Mouse (Mus musculus) neural tube, embryonic 13.5 days (tissue): ENCODE measurements at regions not wholly inside any gene's neighbourhood (a gene's known extent, or its start where the extent isn't known, plus 50 kb on each side); places are given as distances from the start of the nearest gene placed in this dataset.

Experiments used
- ATAC-seq: fragments of 200-750 bp; cut with Nextera tagmentation; 2 replicates; pipeline ENCODE4 v1.8.0; 2017; ENCODE audit warnings: low read depth, mild to moderate bottlenecking, moderate TSS enrichment, moderate library complexity
- H3K27ac ChIP-seq: fragments of 300-500 bp; sonication (generic); replicated peaks from 2 replicates; pipeline ENCODE4 v1.5.1; 2015; ENCODE audit warnings: moderate library complexity, mild to moderate bottlenecking, inconsistent platforms
- H3K27me3 ChIP-seq: fragments of 300-500 bp; sonication (generic); 2 replicates; pipeline ENCODE4 v1.6.1; 2015; ENCODE audit warnings: mild to moderate bottlenecking, inconsistent platforms
- H3K36me3 ChIP-seq: fragments of 300-500 bp; sonication (generic); 2 replicates; pipeline ENCODE4 v1.6.1; 2015; ENCODE audit warnings: mild to moderate bottlenecking, inconsistent platforms
- H3K4me1 ChIP-seq: fragments of 300-500 bp; sonication (generic); replicated peaks from 2 replicates; pipeline ENCODE4 v1.6.1; 2015; ENCODE audit warnings: inconsistent platforms
- H3K4me2 ChIP-seq: fragments of 300-500 bp; sonication (generic); 2 replicates; pipeline ENCODE4 v1.6.1; 2015; ENCODE audit warnings: inconsistent platforms, mild to moderate bottlenecking, moderate library complexity
- H3K4me3 ChIP-seq: fragments of 300-500 bp; sonication (generic); 2 replicates; pipeline ENCODE4 v1.5.1; 2015; ENCODE audit warnings: mild to moderate bottlenecking, inconsistent platforms
- H3K9ac ChIP-seq: fragments of 300-500 bp; sonication (generic); 2 replicates; pipeline ENCODE4 v1.6.1; 2015; ENCODE audit warnings: moderate library complexity, mild to moderate bottlenecking, inconsistent platforms
- H3K9me3 ChIP-seq: fragments of 300-500 bp; sonication (generic); 2 replicates; pipeline ENCODE4 v1.6.1; 2016; ENCODE audit warnings: inconsistent platforms
- WGBS: fragments of 180-500 bp; shearing (Covaris S2); methylation state at CpG from one replicate; pipeline ENCODE4 v1.1.7; 2015; 5-methylcytosine and 5-hydroxymethylcytosine counted together

DNA sequence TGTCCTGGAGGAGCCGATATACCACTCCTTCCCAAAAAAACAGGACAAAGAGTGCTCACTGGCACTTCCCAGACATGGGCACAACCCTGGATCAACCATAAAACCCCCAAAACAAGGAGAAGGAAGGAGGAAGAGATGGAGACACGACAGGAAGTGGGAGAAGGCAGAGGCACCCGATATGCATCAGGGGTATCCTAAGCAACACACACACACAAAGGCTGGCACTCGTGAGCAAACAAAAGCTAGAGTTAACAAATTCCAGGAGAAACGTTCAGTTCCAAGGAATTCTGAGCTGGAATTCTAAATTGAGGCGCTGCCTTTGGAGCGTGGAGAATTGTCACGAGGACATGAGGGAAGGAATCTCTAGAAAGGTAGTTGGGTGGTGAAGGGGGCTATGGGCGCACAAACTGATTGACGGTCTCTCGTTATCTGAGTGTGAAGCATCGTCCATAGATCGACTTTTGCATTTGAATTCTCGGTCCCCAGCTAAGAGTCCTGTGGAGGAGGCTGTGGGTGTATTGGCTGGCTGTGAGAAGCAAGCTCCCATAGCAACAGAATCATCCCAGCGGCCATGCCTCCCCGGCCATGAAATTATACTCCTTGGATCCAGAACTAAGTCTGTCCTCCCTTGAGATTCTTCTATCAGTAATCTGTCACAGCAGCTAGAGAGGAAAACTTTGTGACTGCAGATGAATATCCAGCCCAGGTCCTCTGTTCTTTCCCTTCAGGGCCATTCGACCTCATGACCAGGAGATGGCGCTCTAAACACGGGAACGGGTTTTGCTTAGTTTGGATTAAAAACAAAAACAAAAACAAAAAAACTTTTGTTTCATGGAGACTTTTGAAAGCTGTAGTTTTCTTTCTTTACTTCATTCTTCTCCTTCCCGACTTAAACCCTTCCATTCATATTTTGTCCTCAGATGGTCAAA is 69.4 kb upstream of the Ptpn13 start:
- Histone ChIP-seq H3K27ac (no peak overlapping the region), H3K9ac (peak overlapping the region; percentile 51; the same call in 1 of the 2 replicates), H3K4me3 (no peak overlapping the region), H3K4me2 (peak overlapping the region; percentile 45), H3K27me3 (no peaks in the 10 kb centered on the region), H3K4me1 (0 out of 2 replicates have a peak, but pooled peaks cover 7% of the 10 kb centered on the region), H3K36me3 (no peaks in the 10 kb centered on the region), H3K9me3 (peaks cover 14% of the 10 kb centered on the region; the same call in 1 of the 2 replicates)
- 24% methylated on average over 21 of the region's 21 CpGs for WGBS
- peak; percentile 56 for ATAC-seq

DNA sequence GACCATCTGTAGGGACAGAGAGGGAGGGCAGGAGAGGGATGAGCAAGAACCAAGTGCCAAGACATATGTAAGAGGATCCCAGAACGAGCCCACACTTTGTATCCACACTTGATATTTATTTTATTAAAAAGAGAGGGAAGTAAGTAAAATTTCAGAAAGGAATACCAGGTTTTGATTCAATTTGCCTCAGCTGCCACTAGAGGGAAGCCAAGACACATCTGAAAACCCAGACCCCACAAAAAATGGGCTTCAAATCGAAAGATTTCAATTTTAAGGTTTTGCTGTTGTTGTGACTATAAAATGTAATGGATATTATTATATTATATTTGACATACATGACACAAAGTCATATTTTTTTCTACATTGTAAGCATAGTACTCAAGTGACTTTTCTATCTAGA is 81.1 kb upstream of the Ptpn13 start:
- Histone ChIP-seq H3K4me1 (peaks cover 21% of the 10 kb centered on the region), H3K4me3 (no peak overlapping the region), H3K9ac (no peak overlapping the region), H3K36me3 (no peaks in the 10 kb centered on the region), H3K4me2 (no peak overlapping the region), H3K27me3 (peaks cover 29% of the 10 kb centered on the region), H3K27ac (no peak overlapping the region), H3K9me3 (0 out of 2 replicates have a peak, but pooled peaks cover 9% of the 10 kb centered on the region)
- WGBS, result 28% methylated on average over 2 of the region's 2 CpGs
- no peak for ATAC-seq

DNA sequence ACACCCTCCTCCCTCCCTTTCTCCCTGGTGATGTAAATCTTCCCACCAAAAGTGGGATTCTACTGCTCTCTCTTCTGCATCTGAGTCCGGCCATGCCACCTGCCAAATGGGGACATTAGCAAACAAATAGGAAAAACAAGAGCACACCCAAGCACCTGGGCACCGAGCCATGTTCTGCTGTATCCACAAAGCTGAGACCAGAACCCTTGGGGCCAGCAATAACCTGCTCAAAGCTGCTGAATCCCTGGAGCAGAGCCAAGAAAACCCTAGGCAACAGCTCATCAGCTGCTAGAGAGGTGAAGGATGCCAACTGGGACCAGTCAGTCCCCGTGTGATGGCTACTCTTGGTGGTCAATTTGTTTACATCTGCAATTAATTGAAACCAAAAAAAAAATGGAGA is 83.5 kb upstream of the Ptpn13 start:
- Histone ChIP-seq H3K4me3 (no peak overlapping the region), H3K4me1 (peaks cover 39% of the 10 kb centered on the region), H3K27me3 (peaks cover 42% of the 10 kb centered on the region), H3K4me2 (no peak overlapping the region), H3K27ac (peak overlapping the region; percentile 59), H3K9ac (no peak overlapping the region), H3K36me3 (no peaks in the 10 kb centered on the region), H3K9me3 (0 out of 2 replicates have a peak, but pooled peaks cover 5% of the 10 kb centered on the region)
- WGBS, result 14% methylated on average over 3 of the region's 3 CpGs
- peak; percentile 75 for ATAC-seq

DNA sequence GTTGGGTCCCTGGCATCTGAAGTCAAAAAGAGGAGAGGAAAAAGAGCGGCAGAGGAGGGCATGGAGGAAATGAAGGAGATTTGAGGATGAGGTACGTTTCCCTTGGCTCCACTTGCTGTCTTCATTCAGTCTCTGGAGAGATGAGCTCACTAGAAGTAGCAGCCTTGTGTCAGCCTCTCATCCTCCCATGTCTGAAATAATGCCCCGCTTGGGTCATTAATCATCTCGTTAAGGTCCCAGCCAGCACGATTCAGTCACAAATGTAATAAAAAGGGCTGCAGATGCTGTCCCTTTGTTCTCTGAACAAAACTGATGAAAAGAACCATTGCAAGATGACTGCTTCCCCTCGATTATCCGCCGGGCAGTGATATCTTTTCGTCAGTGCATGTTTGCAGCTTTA is 84.4 kb upstream of the Ptpn13 start:
- WGBS, result 7% methylated on average over 9 of the region's 9 CpGs
- H3K36me3 ChIP-seq, result no peaks in the 10 kb centered on the region
- no peak overlapping the region for H3K4me3 ChIP-seq
- H3K4me1 ChIP-seq, result peaks cover 47% of the 10 kb centered on the region
- H3K9ac ChIP-seq, result peak overlapping the region; percentile 9; the same call in 1 of the 2 replicates
- H3K27me3 ChIP-seq, result peaks cover 42% of the 10 kb centered on the region
- H3K4me2 ChIP-seq, result peak overlapping the region; percentile 25
- peak overlapping the region; percentile 59 for H3K27ac ChIP-seq
- no peaks in the 10 kb centered on the region for H3K9me3 ChIP-seq
- no peak for ATAC-seq

DNA sequence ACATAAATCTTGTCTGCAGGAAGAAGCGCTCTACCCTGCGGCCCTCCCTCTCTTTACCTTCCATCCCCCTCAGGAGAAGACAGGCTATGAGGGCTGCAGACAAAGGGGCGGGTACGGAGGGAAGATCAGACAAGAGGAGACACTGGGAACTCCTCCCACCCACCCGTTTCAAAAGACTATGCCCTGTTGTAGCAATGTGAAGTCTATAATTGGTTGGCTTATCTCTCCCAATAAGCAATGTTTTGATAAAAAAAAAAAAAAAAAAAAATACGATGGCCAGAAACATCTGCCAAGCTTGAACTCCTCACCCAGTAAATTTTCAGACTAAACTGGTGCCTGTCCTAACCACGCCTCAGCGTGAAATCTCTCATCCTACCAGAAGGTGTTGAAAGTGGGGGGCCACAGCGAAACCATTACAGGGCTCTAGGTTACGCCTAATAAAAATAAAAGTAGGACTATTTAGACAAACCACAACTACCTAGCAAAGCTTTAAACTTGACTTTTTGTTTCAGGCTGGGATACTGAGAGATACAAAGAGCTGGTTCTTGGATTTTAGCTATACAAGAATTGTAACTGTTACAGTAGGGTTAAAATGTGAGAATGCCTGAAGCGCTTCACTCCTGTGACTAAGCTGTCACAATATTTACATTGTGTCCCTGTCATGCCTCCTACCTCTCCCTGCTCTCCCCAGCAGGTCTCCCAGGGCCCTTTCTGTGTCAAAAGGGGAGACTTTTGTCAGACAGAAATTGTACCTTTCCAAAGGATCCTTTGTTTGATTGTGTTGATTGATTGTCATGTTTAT is 88.1 kb upstream of the Ptpn13 start:
- ATAC-seq, result peak; percentile 66
- Histone ChIP-seq H3K27me3 (peaks cover 49% of the 10 kb centered on the region), H3K4me2 (peak overlapping the region; percentile 44), H3K36me3 (no peaks in the 10 kb centered on the region), H3K4me3 (0 out of 2 replicates have a peak overlapping the region, but pooled peaks have one; percentile 4), H3K4me1 (peaks cover 45% of the 10 kb centered on the region), H3K9ac (peak overlapping the region; percentile 31; the same call in 1 of the 2 replicates), H3K9me3 (no peaks in the 10 kb centered on the region), H3K27ac (peak overlapping the region; percentile 55)
- WGBS, result 4% methylated on average over 11 of the region's 11 CpGs

DNA sequence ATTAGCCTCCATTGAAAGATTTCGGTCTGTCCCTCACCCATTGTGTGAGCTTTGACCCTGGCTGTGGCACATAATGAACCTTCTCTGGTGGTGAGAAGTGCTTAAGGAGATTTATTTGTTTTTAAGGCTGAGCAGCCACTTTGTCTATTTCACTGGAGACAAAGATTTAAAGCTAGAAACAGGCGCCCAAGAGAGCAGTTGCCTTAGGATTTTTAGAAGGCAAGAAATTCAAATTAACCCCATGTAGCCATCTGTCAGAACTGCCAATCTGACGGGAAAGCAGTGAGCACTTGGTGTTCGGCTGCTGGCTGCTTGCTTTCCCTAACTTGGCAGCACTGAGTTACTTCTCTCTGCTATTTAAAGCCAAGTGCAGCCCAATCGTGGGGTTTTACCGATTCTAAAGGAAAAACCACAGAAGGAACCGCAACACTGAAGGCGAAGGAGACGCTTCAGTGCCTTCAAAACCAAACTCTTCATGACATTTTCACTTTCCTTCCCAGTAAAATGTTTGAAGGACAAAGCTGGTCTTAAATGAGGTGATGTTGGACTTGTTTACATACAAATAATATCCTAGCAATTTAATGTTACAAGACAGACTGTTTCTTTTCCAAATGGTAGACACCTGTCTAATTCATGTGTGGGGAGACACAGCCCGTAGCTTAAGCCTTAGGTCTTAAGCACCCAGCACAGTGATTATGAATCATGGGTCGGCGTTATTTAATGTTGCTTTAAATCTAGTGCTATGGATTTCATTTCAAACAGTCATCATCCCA is 88.9 kb upstream of the Ptpn13 start:
- no peaks in the 10 kb centered on the region for H3K9me3 ChIP-seq
- 7% methylated on average over 12 of the region's 12 CpGs for WGBS
- 0 out of 2 replicates have a peak overlapping the region, but pooled peaks have one; percentile 4 for H3K4me3 ChIP-seq
- no peaks in the 10 kb centered on the region for H3K36me3 ChIP-seq
- peak overlapping the region; percentile 55 for H3K27ac ChIP-seq
- H3K9ac ChIP-seq, result peak overlapping the region; percentile 31; the same call in 1 of the 2 replicates
- H3K4me2 ChIP-seq, result peak overlapping the region; percentile 44
- peak; percentile 55 for ATAC-seq
- H3K4me1 ChIP-seq, result peaks cover 37% of the 10 kb centered on the region
- H3K27me3 ChIP-seq, result peaks cover 54% of the 10 kb centered on the region

DNA sequence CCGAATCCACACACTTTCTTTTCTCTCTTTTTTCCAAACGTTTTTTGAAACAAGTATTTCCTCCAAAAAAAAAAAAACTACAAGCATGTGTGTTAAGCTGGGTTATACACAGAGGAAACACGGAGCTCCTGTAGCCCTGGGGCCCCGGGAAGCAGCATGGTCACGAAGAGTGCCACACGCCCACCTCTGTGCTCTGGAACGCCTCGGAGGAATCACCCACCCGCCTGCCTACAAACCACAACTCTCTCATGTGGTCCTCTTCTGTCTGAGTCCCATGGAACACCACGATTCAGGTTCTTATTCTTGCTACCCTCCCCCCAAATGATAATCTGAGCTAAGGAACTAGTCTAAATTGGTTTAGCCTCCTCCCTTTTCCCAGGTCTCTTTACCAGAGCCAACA is 98.6 kb upstream of the Ptpn13 start:
- Histone ChIP-seq H3K4me2 (no peak overlapping the region), H3K27me3 (peaks cover 37% of the 10 kb centered on the region), H3K9ac (no peak overlapping the region), H3K27ac (no peak overlapping the region), H3K36me3 (no peaks in the 10 kb centered on the region), H3K4me3 (no peak overlapping the region), H3K9me3 (no peaks in the 10 kb centered on the region), H3K4me1 (no peaks in the 10 kb centered on the region)
- 73% methylated on average over 10 of the region's 10 CpGs for WGBS
- ATAC-seq, result no peak

DNA sequence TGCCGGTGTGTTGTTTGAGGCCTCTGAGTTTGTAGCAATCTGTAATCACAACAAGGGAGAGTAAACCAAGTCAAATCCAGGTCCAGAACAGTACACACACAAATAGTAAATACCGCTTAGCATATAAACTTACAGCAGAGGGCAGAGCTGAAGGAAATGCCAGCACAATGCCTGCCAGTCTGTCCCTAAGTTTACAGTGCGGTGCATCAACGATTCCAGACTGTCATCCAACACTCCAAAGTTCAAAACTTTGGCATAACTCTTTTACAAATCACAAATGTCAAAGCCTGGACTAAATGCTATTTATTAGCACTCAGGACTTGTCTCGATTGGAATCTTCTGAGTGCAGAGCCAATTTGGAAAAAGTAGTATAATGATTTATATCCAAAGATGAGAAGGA is 104.7 kb upstream of the Ptpn13 start:
- WGBS, result 85% methylated on average over 5 of the region's 5 CpGs
- no peaks in the 10 kb centered on the region for H3K36me3 ChIP-seq
- H3K27ac ChIP-seq, result no peak overlapping the region
- no peak for ATAC-seq
- H3K4me3 ChIP-seq, result no peak overlapping the region
- no peak overlapping the region for H3K9ac ChIP-seq
- no peaks in the 10 kb centered on the region for H3K9me3 ChIP-seq
- H3K27me3 ChIP-seq, result peaks cover 4% of the 10 kb centered on the region; the same call in 1 of the 2 replicates
- H3K4me1 ChIP-seq, result no peaks in the 10 kb centered on the region
- H3K4me2 ChIP-seq, result no peak overlapping the region

DNA sequence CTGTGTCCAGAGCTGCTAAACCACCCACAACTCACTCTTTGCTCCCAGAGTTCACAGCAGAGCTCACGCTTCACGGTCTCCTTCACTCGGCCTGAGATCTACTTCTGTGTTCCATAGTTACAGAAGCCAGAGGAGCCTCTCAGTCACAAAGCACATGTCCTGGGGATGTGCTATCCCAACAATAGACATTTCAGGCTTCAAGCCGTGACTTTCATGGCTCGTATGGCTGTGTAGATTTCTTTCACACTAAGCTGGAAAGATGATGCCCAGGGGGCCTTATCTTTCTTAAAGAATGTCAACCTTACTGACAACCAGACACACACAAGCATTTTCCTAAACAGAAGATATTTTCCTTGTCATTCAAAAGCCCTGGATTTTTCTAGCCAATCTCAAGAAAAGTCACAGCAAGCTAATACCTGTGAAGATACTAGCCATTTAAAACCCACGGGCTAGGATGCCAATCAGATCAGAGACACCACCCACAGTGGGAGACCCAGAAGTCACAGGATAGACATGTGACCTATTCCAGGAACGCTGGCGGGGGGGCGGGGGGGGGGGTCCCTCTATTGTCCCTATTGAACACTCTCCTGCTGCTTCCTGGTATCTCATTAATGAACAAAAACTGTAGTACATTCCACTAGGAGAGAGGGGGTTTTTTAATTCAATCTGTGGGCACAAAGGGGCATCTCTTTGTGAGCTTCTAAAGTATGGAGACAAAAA is 98.8 kb upstream of the Mapk10 start:
- no peak overlapping the region for H3K9ac ChIP-seq
- no peak overlapping the region for H3K4me3 ChIP-seq
- no peak for ATAC-seq
- no peaks in the 10 kb centered on the region for H3K9me3 ChIP-seq
- peaks cover 10% of the 10 kb centered on the region for H3K4me1 ChIP-seq
- 15% methylated on average over 9 of the region's 9 CpGs for WGBS
- H3K27me3 ChIP-seq, result no peaks in the 10 kb centered on the region
- H3K4me2 ChIP-seq, result no peak overlapping the region
- H3K27ac ChIP-seq, result no peak overlapping the region; the same call in 1 of the 2 replicates
- no peaks in the 10 kb centered on the region for H3K36me3 ChIP-seq

DNA sequence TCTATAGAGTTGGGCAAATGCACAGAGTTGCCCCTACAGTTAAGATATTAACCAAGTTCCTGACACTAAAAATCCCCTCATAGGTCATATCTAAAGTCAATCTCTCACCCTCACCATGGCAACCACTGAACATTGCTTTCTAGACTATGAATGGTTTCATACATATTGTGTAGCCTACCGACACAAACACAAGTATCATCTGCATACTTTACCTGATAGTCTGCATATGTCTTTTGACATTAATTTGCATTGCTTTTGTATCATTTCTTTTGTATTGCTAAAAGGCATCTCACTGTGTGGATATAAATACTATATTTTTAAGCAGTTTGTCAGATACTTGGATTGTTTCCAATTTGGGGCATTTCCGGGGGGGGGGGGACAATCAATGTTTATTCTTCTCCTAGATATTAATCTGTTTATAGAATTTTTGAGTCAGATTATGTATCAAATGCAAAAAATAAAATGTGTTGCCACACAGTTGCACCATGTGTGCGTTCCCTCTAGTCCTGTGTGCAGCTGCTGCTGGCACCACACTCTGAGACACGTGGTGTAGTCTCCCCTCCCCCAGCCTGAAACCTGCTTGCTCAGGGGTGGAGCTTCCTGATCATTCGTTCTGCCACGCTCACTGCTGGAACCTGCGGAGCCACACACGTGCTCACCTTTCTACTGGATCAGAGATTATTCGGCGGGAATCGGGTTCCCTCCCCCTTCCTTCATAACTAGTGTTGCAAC is 94.7 kb upstream of the Mapk10 start:
- H3K4me1 ChIP-seq, result peaks cover 10% of the 10 kb centered on the region
- H3K27ac ChIP-seq, result no peak overlapping the region
- H3K9ac ChIP-seq, result no peak overlapping the region
- no peak overlapping the region for H3K4me2 ChIP-seq
- H3K4me3 ChIP-seq, result no peak overlapping the region
- WGBS, result 57% methylated on average over 11 of the region's 11 CpGs
- no peaks in the 10 kb centered on the region for H3K9me3 ChIP-seq
- no peaks in the 10 kb centered on the region for H3K27me3 ChIP-seq
- H3K36me3 ChIP-seq, result no peaks in the 10 kb centered on the region
- peak; percentile 72; the same call in 1 of the 2 replicates for ATAC-seq
